Mouse (Mus musculus) layer of hippocampus, adult 9-10 months (tissue): ENCODE data around the gene Gca.
"Not testable (repeated sequence)": the region's sequence is repeated elsewhere in the genome, so short reads cannot be mapped to it uniquely, and the experiment has no call there.

Source experiments
- DNase-seq: peaks from one replicate; pipeline ENCODE4 v3.0.0; 2022; ENCODE audit warnings: low spot score

The Gca gene

DNA sequence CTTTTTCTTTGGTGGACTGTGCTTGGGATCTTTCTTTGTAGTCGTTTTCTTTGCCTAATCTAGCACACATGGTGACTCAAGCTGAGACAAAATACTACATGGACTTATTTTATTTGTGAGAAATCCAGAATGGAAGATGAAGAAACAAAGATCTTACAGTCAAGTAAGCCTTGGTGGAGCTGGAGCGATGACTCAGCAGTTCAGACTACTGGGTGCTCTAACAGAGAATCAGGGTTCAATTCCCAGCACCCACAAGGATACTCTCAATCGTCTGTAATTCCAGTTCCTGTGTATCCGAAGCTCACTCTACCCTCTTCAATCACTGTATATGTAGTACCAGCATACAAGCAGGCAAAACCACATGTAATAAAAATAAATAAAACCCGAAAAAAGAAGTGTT lies 6.2 kb downstream of the Gca start:
- no peak for DNase-seq

DNA sequence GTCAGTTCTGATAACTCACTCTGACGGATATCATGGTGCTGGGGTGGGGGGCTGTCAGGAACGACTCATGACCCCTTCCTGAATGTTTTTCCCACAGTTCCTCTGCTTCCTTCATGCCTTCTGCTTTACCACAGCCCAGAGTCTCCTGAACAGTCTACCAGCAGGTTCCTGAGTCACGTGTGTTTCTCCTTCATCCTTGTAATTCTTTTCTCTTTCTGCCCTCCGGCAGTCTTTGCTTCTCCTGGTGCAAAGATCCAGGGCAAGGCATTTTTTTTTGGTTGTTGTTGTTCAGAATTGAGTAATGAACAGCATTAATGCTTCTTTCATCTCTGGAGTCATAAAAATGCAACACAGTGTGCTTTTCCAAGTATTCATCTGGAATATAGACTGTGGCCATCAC lies 6.7 kb downstream of the Gca start:
- DNase-seq = no peak

GRCm38 (mm10) chr2:62672788-62673187 lies 8.7 kb downstream of the Gca start:
- no peak for DNase-seq

GRCm38 (mm10) chr2:62681667-62682066 lies 17.6 kb downstream of the Gca start:
- DNase-seq = no peak

- DNase-seq = no peak
Measured at GRCm38 (mm10) chr2:62684989-62685595, 21.0 kb downstream of the Gca start.

DNA sequence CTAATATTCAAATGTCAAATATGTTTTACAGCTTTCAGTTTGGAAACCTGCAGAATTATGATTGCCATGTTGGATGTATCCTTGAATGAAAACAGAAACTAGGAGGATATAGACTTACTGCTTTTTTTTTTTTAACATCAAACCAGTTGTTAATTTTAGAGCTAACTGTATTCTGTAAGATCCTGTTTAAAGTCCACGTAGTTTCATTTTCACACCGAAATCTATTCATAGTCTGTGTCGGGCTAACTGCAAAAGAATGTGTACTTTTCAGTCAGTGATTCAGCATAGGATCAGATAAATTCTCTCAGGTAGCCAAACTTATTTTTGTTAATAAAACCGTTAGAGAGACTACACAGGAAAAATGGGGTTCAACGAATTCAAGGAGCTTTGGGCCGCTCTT lies 21.8 kb downstream of the Gca start:
- DNase-seq = no peak

- DNase-seq = no peak
Measured at GRCm38 (mm10) chr2:62706313-62706712, 42.2 kb downstream of the Gca start.

DNA sequence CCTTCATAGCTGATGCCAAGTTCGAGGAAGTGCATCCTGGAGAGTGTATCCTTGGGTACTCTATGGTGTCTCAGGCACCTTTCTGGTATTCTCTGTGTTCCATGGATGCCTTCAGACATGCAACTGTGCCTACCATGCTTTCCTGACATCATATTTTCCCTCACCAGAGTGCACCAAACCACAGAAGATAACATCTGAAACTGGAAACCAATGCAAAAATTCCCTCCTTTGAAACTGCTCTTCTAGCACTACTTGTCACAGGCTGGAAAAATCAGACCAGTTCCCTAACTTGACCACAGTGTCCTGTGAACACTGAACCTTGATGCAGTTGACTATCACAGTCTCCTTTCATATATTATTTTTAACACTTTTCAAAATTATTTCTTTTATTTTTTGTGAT lies 45.5 kb downstream of the Gca start:
- DNase-seq = no peak

- not testable (repeated sequence) for DNase-seq
Measured at GRCm38 (mm10) chr2:62714362-62714761, 50.3 kb downstream of the Gca start.

DNA sequence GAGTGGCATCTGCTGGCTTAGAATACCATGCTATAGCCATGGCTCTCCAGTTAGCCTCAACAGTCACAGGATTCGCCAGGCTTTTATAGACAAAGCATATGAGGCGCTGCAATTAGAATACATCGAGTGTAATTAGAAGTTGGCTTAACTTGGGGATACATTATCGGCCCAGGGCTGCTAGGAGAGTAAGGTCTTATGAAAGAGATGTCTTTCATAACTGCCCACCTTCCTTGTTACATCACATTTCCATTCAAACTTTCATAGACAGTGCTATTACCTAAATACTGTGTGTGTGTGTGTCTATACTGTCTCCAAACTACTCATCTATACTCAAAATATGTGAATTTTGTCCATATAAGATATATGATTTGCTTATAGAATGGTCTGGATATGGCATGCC lies 51.2 kb downstream of the Gca start:
- no peak for DNase-seq

- no peak for DNase-seq
Measured at GRCm38 (mm10) chr2:62717270-62717669, 53.2 kb downstream of the Gca start.

DNA sequence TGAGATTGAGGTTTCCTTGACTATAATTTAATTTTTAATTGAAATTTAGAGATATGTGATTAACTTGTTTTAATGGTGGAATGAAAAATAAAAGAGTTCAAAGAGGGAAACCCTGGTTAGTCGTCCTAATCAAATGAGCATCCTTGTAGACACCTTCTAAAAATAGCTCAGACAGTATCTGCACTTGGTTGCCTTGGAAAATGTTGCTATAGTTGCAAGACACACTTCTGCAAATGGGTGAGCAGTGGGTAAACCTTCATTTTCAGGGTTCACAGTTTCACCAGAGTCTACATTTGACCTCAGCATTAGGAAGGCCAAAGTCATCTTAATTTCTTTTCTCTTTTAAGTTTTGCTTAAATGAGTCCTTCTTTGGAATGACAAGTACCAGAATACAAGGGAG lies 54.3 kb downstream of the Gca start:
- DNase-seq = no peak

GRCm38 (mm10) chr2:62725946-62726345 lies 61.9 kb downstream of the Gca start:
- DNase-seq = no peak

DNA sequence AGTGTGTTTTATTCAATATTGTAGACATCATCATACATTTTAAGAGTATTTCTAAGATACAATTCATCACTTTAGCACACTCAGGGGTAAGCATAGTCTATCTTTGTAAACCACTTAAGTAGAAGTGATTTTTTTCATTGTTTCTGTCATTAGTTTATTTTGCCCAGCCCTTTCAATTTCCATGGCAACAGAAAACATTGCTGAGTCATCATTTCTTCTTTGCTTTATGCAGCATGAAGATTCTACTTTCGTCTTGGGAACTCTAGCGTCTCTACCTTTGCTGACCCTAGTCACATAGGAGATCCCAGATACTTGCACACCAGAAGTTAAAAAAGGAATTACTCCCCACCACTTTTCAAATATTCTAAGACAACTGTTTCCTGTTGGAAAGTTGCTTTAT lies 63.6 kb downstream of the Gca start:
- DNase-seq = no peak

GRCm38 (mm10) chr2:62730671-62731070 lies 66.6 kb downstream of the Gca start:
- DNase-seq = no peak

DNA sequence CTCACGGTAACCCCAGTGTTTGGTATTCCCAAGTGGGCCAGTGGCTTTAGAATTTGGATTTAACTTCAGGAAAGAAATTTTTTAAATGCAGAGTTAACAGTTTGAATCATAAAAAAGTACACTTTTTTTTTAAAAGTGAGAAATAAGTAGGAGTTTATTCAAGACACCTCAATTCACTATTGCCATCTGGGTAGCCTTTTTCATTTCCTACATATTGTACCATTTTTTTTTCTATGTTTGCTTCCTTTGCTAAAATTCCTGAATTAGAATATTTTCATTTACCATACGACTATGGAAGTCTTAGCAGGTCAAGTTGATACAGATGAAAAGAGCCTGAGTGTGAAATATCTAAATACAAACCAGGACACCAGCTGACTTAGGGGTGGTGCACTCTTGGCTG lies 79.0 kb downstream of the Gca start:
- DNase-seq = no peak
